Mouse (Mus musculus) neural tube, embryonic 10.5 days (tissue): ENCODE results near the gene Pcnp.
A peak's percentile ranks its signal among the peaks of the same experiment; 100 is the strongest.

Experiments used
- DNase-seq: peaks from one replicate; pipeline ENCODE4 v3.0.0-alpha.2; 2017; ENCODE audit warnings: low spot score; ENCODE audit errors: extremely low spot score

The Pcnp gene

GRCm38 (mm10) chr16:56036501-56036900 is 7.0 kb upstream of the Pcnp start:
- DNase-seq: no peak

GRCm38 (mm10) chr16:56034566-56034965 is 5.0 kb upstream of the Pcnp start:
- no peak for DNase-seq

- peak; percentile 83 for DNase-seq
Measured at GRCm38 (mm10) chr16:56028722-56029551, 602 bp downstream of the Pcnp start.

GRCm38 (mm10) chr16:56027854-56028629 is 1.5 kb downstream of the Pcnp start:
- no peak for DNase-seq

GRCm38 (mm10) chr16:56019660-56020059 is 9.9 kb downstream of the Pcnp start:
- DNase-seq: no peak

- no peak for DNase-seq
Measured at GRCm38 (mm10) chr16:56014076-56014475, 15.5 kb downstream of the Pcnp start.

- no peak for DNase-seq
Measured at GRCm38 (mm10) chr16:56012789-56013743, 16.5 kb downstream of the Pcnp start.

- no peak for DNase-seq
Measured at GRCm38 (mm10) chr16:56008862-56009261, 20.7 kb downstream of the Pcnp start.

GRCm38 (mm10) chr16:56006798-56007197 is 22.7 kb downstream of the Pcnp start:
- no peak for DNase-seq

- DNase-seq: no peak
Measured at GRCm38 (mm10) chr16:55994235-55994634, 35.3 kb downstream of the Pcnp start.

- DNase-seq: no peak
Measured at GRCm38 (mm10) chr16:55990311-55990710, 39.2 kb downstream of the Pcnp start.

GRCm38 (mm10) chr16:55986001-55986400 is 43.5 kb downstream of the Pcnp start:
- no peak for DNase-seq

GRCm38 (mm10) chr16:55974903-55975285 is 54.6 kb downstream of the Pcnp start:
- DNase-seq: no peak

GRCm38 (mm10) chr16:55974256-55974902 is 55.2 kb downstream of the Pcnp start:
- peak; percentile 87 for DNase-seq

GRCm38 (mm10) chr16:55973431-55974255 is 55.9 kb downstream of the Pcnp start, which contains the start of gene Zbtb11:
Gene Zbtb11 (plus strand): TSS chr16:55973883.
- peak; percentile 99 for DNase-seq

- DNase-seq: no peak
Measured at GRCm38 (mm10) chr16:55972626-55973201, 56.8 kb downstream of the Pcnp start.

GRCm38 (mm10) chr16:55971735-55972615 is 57.6 kb downstream of the Pcnp start:
- no peak for DNase-seq

GRCm38 (mm10) chr16:55970416-55970815 is 59.1 kb downstream of the Pcnp start:
- DNase-seq: no peak

GRCm38 (mm10) chr16:55969147-55969546 is 60.4 kb downstream of the Pcnp start:
- no peak for DNase-seq
